Mouse (Mus musculus) MEL (cell line): Measurements from ENCODE around the gene Vps50. TPM values are rescaled to one million over a fixed set of nuclear protein-coding genes. Genes with fewer than 3 reads are reported as not detected.

ENCODE experiments used
- DNase-seq: peaks from one replicate; pipeline ENCODE4 v3.0.0; 2011; ENCODE audit warnings: low read depth, low spot score
- H3K27ac ChIP-seq: 2 replicates; pipeline ENCODE4 v1.5.1; 2012; ENCODE audit warnings: low read depth, mild to moderate bottlenecking, control low read depth, low read length, moderate library complexity; ENCODE audit not compliant: control insufficient read depth
- H3K27me3 ChIP-seq, 2 experiments: fragments of 150-350 bp in 1 of 2; sonication (generic) in 1 of 2; 2 replicates each; pipeline ENCODE4 v1.6.1; 2012; ENCODE audit warnings: low read length in 2 of 2, mild to moderate bottlenecking in 2 of 2, improper control_type of control experiment in 1 of 2, moderate library complexity in 1 of 2; ENCODE audit not compliant: insufficient read depth in 2 of 2, control insufficient read depth in 1 of 2
- H3K36me3 ChIP-seq, 2 experiments: 2 replicates each; pipeline ENCODE4 v1.6.1; 2012 to 2014; ENCODE audit warnings: low read length in 2 of 2, improper control_type of control experiment in 1 of 2, inconsistent platforms in 1 of 2, mild to moderate bottlenecking in 1 of 2; ENCODE audit not compliant: insufficient read depth in 2 of 2, control insufficient read depth in 1 of 2
- H3K4me1 ChIP-seq, 2 experiments: fragments of 150-350 bp in 1 of 2; sonication (generic) in 1 of 2; 2 replicates each; pipeline ENCODE4 v1.6.1; 2012; ENCODE audit warnings: low read length in 2 of 2, improper control_type of control experiment in 1 of 2, mild to moderate bottlenecking in 1 of 2; ENCODE audit not compliant: insufficient read depth in 2 of 2, control insufficient read depth in 1 of 2
- H3K4me3 ChIP-seq, 2 experiments: fragments of 150-350 bp in 1 of 2; sonication (generic) in 1 of 2; 2 replicates each; pipeline ENCODE4 v1.5.1; 2012; ENCODE audit warnings: low read depth in 2 of 2, low read length in 2 of 2, mild to moderate bottlenecking in 2 of 2, moderate library complexity in 2 of 2, control low read depth in 1 of 2, improper control_type of control experiment in 1 of 2; ENCODE audit not compliant: control insufficient read depth in 1 of 2, insufficient read depth in 1 of 2
- H3K79me2 ChIP-seq: 2 replicates; pipeline ENCODE4 v1.6.1; 2012; ENCODE audit warnings: mild to moderate bottlenecking, low read length, moderate library complexity; ENCODE audit not compliant: control insufficient read depth, poor library complexity, insufficient read depth
- H3K9ac ChIP-seq: 2 replicates; pipeline ENCODE4 v1.6.1; 2012; ENCODE audit warnings: low read depth, mild to moderate bottlenecking, control low read depth, low read length, moderate library complexity; ENCODE audit not compliant: control insufficient read depth, poor library complexity, severe bottlenecking
- H3K9me3 ChIP-seq: fragments of 150-350 bp; sonication (generic); replicated peaks from 2 replicates; pipeline ENCODE4 v1.6.1; 2012; ENCODE audit warnings: mild to moderate bottlenecking, low read length, improper control_type of control experiment, moderate library complexity; ENCODE audit not compliant: insufficient read depth
- ELF1 ChIP-seq: IDR thresholded peaks from 2 replicates; pipeline ENCODE4 v1.6.1; 2014; ENCODE audit warnings: low read depth, mild to moderate bottlenecking, inconsistent platforms, low read length, improper control_type of control experiment, moderate library complexity
- EP300 ChIP-seq, 2 experiments: IDR thresholded peaks; 2 replicates each; pipeline ENCODE4 v1.6.1; 2011; ENCODE audit warnings: improper control_type of control experiment in 2 of 2, low read length in 2 of 2, low read depth in 1 of 2, mild to moderate bottlenecking in 1 of 2
- ETS1 ChIP-seq: IDR thresholded peaks from 2 replicates; pipeline ENCODE4 v1.6.1; 2012; ENCODE audit warnings: low read depth, mild to moderate bottlenecking, inconsistent platforms, low read length, improper control_type of control experiment, moderate library complexity
- GABPA ChIP-seq: IDR thresholded peaks from 2 replicates; pipeline ENCODE4 v1.6.1; 2012; ENCODE audit warnings: low read depth, mild to moderate bottlenecking, inconsistent platforms, low read length, improper control_type of control experiment, moderate library complexity
- GATA1 ChIP-seq: IDR thresholded peaks from 2 replicates; pipeline ENCODE4 v1.6.1; 2011; ENCODE audit warnings: low read depth, low read length, improper control_type of control experiment
- HCFC1 ChIP-seq: IDR thresholded peaks from 2 replicates; pipeline ENCODE4 v1.6.1; 2012; ENCODE audit warnings: low read depth, mild to moderate bottlenecking, inconsistent platforms, low read length, improper control_type of control experiment, moderate library complexity
- MAX ChIP-seq: IDR thresholded peaks from 2 replicates; pipeline ENCODE4 v1.6.1; 2011; ENCODE audit warnings: low read length, improper control_type of control experiment
- MAZ ChIP-seq: IDR thresholded peaks from 2 replicates; pipeline ENCODE4 v1.6.1; 2012; ENCODE audit warnings: low read depth, mild to moderate bottlenecking, inconsistent platforms, low read length, improper control_type of control experiment
- POLR2A ChIP-seq, 2 experiments: IDR thresholded peaks; 2 replicates each; pipeline ENCODE4 v1.6.1; 2011 to 2012; ENCODE audit warnings: low read length in 2 of 2, mild to moderate bottlenecking in 2 of 2, control low read depth in 1 of 2, improper control_type of control experiment in 1 of 2, low read depth in 1 of 2, moderate library complexity in 1 of 2; ENCODE audit not compliant: control insufficient read depth in 1 of 2, insufficient read depth in 1 of 2, poor library complexity in 1 of 2
- POLR2AphosphoS5 ChIP-seq: IDR thresholded peaks from 2 replicates; pipeline ENCODE4 v1.6.1; 2012; ENCODE audit warnings: low read depth, borderline replicate concordance, mild to moderate bottlenecking, inconsistent platforms, low read length, moderate library complexity, mixed read lengths
- RCOR1 ChIP-seq: IDR thresholded peaks from 2 replicates; pipeline ENCODE4 v1.6.1; 2012; ENCODE audit warnings: low read depth, mild to moderate bottlenecking, inconsistent platforms, low read length, improper control_type of control experiment
- TAL1 ChIP-seq: IDR thresholded peaks from 2 replicates; pipeline ENCODE4 v1.6.1; 2012; ENCODE audit warnings: mild to moderate bottlenecking, inconsistent platforms, low read length, moderate library complexity, mixed read lengths
- TCF12 ChIP-seq: IDR thresholded peaks from 2 replicates; pipeline ENCODE4 v1.6.1; 2014; ENCODE audit warnings: low read depth, mild to moderate bottlenecking, inconsistent platforms, low read length, improper control_type of control experiment, moderate library complexity
- UBTF ChIP-seq: IDR thresholded peaks from 2 replicates; pipeline ENCODE4 v1.6.1; 2012; ENCODE audit warnings: low read depth, mild to moderate bottlenecking, inconsistent platforms, low read length, improper control_type of control experiment, moderate library complexity, borderline replicate concordance; ENCODE audit not compliant: insufficient read depth
- polyA plus RNA-seq, 2 experiments: library from polyadenylated mRNA; stranded (reverse) in 1 of 2; unstranded in 1 of 2; fragments of >175 nt in 1 of 2; fragments of >200 nt in 1 of 2; gene quantifications; 2 replicates each; pipeline versions ENCODE4 v1.2.1 to v1.2.4; 2012; ENCODE audit warnings: low replicate concordance in 2 of 2, low read depth in 1 of 2; ENCODE audit not compliant: insufficient read length in 2 of 2, insufficient read depth in 1 of 2, missing spikeins in 1 of 2
- total RNA-seq: library from RNA; depleted of rRNA; stranded (reverse); fragments of 300-350 nt; gene quantifications from 2 replicates; pipeline ENCODE4 v1.2.3, GENCODE M21; 2012

Gene Vps50
- total and polyA plus RNA-seq, 3 experiments = 13.5 to 20.2 TPM; not detected in 1

- TF ChIP-seq TCF12 (no peak), MAX (no peak), MAZ (no peak), POLR2AphosphoS5 (no peak)
- TF ChIP-seq, all 39 proteins: peak for 0
- Histone ChIP-seq H3K4me3 (no peak overlapping the region), H3K36me3 (no peaks in the 10 kb centered on the region), H3K27ac (no peak overlapping the region), H3K9me3 (no peaks in the 10 kb centered on the region), H3K27me3 (no peaks in the 10 kb centered on the region), H3K9ac (no peak overlapping the region), H3K4me1 (peaks cover 0 to 3% of the 10 kb centered on the region in 2 experiments; a peak in 1 of 4 replicates), H3K79me2 (no peaks in the 10 kb centered on the region)
- no peak for DNase-seq
These were observed 21.9 kb upstream of the Vps50 start for GRCm38 (mm10) chr6:3476299-3476698.

GRCm38 (mm10) chr6:3479853-3480252 lies 18.3 kb upstream of the Vps50 start:
- Histone ChIP-seq H3K27ac (no peak overlapping the region), H3K9ac (no peak overlapping the region), H3K9me3 (no peaks in the 10 kb centered on the region), H3K4me1 (peaks cover 0 to 2% of the 10 kb centered on the region in 2 experiments; a peak in 1 of 4 replicates), H3K4me3 (no peak overlapping the region), H3K36me3 (no peaks in the 10 kb centered on the region), H3K27me3 (no peaks in the 10 kb centered on the region; a peak in 1 of 4 replicates), H3K79me2 (no peaks in the 10 kb centered on the region)
- no peak for DNase-seq
- TF ChIP-seq UBTF (no peak), GATA1 (no peak), EP300 (IDR thresholded peaks at IDR 0.05; ENCODE audit: low read depth in 1 of 2, low read length in 2 of 2) (no peak), POLR2A (IDR thresholded peaks at IDR 0.05; ENCODE audit: control insufficient read depth in 1 of 2, insufficient read depth in 1 of 2, low read depth in 1 of 2, low read length in 2 of 2, poor library complexity in 1 of 2) (no peak)

GRCm38 (mm10) chr6:3481705-3482104 lies 16.5 kb upstream of the Vps50 start:
- H3K4me1 ChIP-seq = no peaks in the 10 kb centered on the region
- no peaks in the 10 kb centered on the region for H3K9me3 ChIP-seq
- H3K9ac ChIP-seq = no peak overlapping the region
- H3K79me2 ChIP-seq = no peaks in the 10 kb centered on the region
- no peak overlapping the region for H3K4me3 ChIP-seq
- H3K27me3 ChIP-seq = no peaks in the 10 kb centered on the region; a peak in 1 of 4 replicates
- TF ChIP-seq HCFC1 = no peak
- no peak for TF ChIP-seq ETS1
- TF ChIP-seq ELF1 = no peak
- no peak for TF ChIP-seq MAZ
- TF ChIP-seq RCOR1 = no peak
- no peak for TF ChIP-seq GABPA
- no peak for TF ChIP-seq GATA1
- TF ChIP-seq TAL1 = no peak
- H3K27ac ChIP-seq = no peak overlapping the region
- no peaks in the 10 kb centered on the region for H3K36me3 ChIP-seq
- no peak for DNase-seq
